Mouse (Mus musculus) E14TG2a.4 (cell line): ENCODE measurements around the gene Cgref1.

Source experiments
- CTCF ChIP-seq: conservative IDR thresholded peaks from 2 replicates; pipeline ENCODE4 v1.5.1; 2014; ENCODE audit warnings: low read length
- NANOG ChIP-seq: IDR thresholded peaks from 2 replicates; pipeline ENCODE4 v1.6.1; 2014; ENCODE audit warnings: borderline replicate concordance, low read length, mixed read lengths
- POU5F1 ChIP-seq: IDR thresholded peaks from 2 replicates; pipeline ENCODE4 v1.6.1; 2014; ENCODE audit warnings: low read length, borderline replicate concordance

GRCm38 (mm10) chr5:30949654-30950326, 4.4 kb upstream of the Cgref1 start:
- TF ChIP-seq CTCF, result no peak
- no peak for TF ChIP-seq NANOG
- TF ChIP-seq POU5F1, result no peak
